10 mouse cellular contexts compared by ENCODE assay signal in the genomic region with DNA sequence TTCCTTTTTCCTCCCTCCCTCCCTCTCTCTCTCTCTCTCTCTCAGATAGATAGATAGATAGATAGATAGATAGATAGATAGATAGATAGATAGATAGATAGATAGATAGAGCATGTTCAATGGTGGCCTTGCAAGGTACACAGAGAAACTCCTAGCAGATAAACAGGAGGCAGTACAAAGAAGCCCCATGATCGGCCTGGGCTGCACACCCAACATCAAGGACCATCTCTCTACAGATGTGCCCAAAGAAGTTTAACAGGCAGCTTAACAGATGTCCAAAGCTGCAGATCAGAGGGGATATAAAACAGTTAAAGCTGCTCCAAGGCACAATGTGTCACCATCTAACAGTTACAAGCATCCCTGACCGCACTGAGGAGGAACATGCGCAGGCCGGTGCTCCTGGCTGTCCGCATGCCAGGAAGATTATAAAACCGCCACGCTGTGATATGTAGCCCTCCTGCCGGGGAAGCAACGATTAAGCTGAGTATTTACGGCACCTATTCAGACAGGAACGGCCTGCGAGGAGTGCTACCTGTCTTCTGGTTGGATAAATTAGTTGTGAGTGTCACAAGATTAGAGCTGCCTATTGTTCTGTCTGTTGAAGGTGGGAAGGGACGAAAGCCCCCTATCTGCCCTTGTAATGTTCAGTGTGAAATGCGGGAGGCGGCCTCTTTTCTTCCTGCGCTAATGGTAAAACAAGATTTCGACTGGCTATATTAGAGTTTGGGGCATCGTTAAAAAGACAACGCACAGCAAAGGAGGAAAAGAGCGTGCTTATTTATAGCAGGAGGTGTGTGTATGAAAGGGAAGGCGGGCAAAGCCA.
DNase-seq lines count a peak whose midpoint lies in the region; ATAC-seq and TF ChIP-seq lines count a peak whose summit lies in the region.
"Had no signal": no experiment of that assay in that cellular context is flagged by ENCODE, and none has a peak within 500 bp of the region (broad histone marks: within the 10 kb centered on the region; RNA-seq: fewer than 3 reads in every experiment).

No protein-coding gene starts in this region.

- H3K36me3 ChIP-seq in kidney, embryonic 14.5 days (ENCODE audit: control insufficient read depth, insufficient read depth, low read length): no peaks in the 10 kb centered on the region
- no peaks in the 10 kb centered on the region for H3K36me3 ChIP-seq in midbrain, postnatal 0 days (ENCODE audit: insufficient read depth, low read length)

- peak; percentile 17; the same call in 1 of the 2 replicates for TF ChIP-seq CTCF in midbrain, postnatal 0 days (IDR thresholded peaks at IDR 0.05)

- H3K9ac ChIP-seq in kidney, embryonic 14.5 days (ENCODE audit: low read depth, low read length): no peak overlapping the region
- 0 out of 2 replicates have a peak overlapping the region, but pooled peaks have one; percentile 33 for H3K9ac ChIP-seq in midbrain, postnatal 0 days (replicated peaks; ENCODE audit: low read length, poor library complexity, severe bottlenecking)

- DNase-seq in kidney, adult 18-20 months: no peak
- peak; percentile 29 for DNase-seq in embryo, embryonic 9.5 days (ENCODE audit: extremely low spot score)
- peak; percentile 40 for DNase-seq in forelimb bud, embryonic 11.5 days (ENCODE audit: low read depth, low spot score)
- DNase-seq in midbrain, postnatal 0 days (ENCODE audit: low spot score): peak; percentile 42
- DNase-seq in right cerebral cortex, postnatal 10 days (ENCODE audit: low spot score in 2 of 2): no peak
- no peak for DNase-seq in adipocyte (ENCODE audit: low spot score)
- no peak for DNase-seq in thymus, postnatal 10 days (ENCODE audit: low spot score in 2 of 2)
- DNase-seq: lung, adult 18-20 months; thymus, postnatal 36 days had no signal

- 0 out of 2 replicates have a peak overlapping the region, but pooled peaks have one; percentile 5 for H3K4me2 ChIP-seq in kidney, embryonic 14.5 days (replicated peaks; ENCODE audit: low read depth, low read length)
- H3K4me2 ChIP-seq in midbrain, postnatal 0 days (ENCODE audit: low read depth, low read length, poor library complexity, severe bottlenecking): peak overlapping the region; percentile 36

- no peak overlapping the region for H3K27ac ChIP-seq in kidney, embryonic 14.5 days (ENCODE audit: low read depth, low read length)
- peak overlapping the region; percentile 34; the same call in 1 of the 2 replicates for H3K27ac ChIP-seq in midbrain, postnatal 0 days (ENCODE audit: low read depth, low read length)

- WGBS in kidney, embryonic 14.5 days: 7% methylated on average over 21 of the region's 21 CpGs
- 17% methylated on average over 21 of the region's 21 CpGs for WGBS in midbrain, postnatal 0 days

- no peaks in the 10 kb centered on the region for H3K4me1 ChIP-seq in kidney, embryonic 14.5 days (ENCODE audit: control insufficient read depth, insufficient read depth, low read length)
- H3K4me1 ChIP-seq in midbrain, postnatal 0 days (ENCODE audit: insufficient read depth, low read length): peaks cover 5% of the 10 kb centered on the region; the same call in 1 of the 2 replicates

- H3K27me3 ChIP-seq in kidney, embryonic 14.5 days (ENCODE audit: control insufficient read depth, insufficient read depth, low read length): peaks cover 7% of the 10 kb centered on the region; the same call in 1 of the 2 replicates
- no peaks in the 10 kb centered on the region for H3K27me3 ChIP-seq in midbrain, postnatal 0 days (ENCODE audit: insufficient read depth, low read length)

- H3K4me3 ChIP-seq in kidney, embryonic 14.5 days (ENCODE audit: low read length): peak overlapping the region; percentile 6; the same call in 1 of the 2 replicates
- H3K4me3 ChIP-seq in midbrain, postnatal 0 days (ENCODE audit: low read depth, low read length): peak overlapping the region; percentile 2; the same call in 1 of the 2 replicates

- no peaks in the 10 kb centered on the region for H3K9me3 ChIP-seq in kidney, embryonic 14.5 days (ENCODE audit: control insufficient read depth, low read length)
- no peaks in the 10 kb centered on the region for H3K9me3 ChIP-seq in midbrain, postnatal 0 days (ENCODE audit: low read length)

- no peak for ATAC-seq in kidney, embryonic 14.5 days (ENCODE audit: low FRiP score, low TSS enrichment)
- no peak; the same call in 1 of the 2 replicates for ATAC-seq in midbrain, postnatal 0 days (ENCODE audit: low FRiP score)

Comparison
In these comparisons a context has a peak if more than half of its experiments do, and no peak if none do; other contexts are left out.
1. DNase-seq: peak in embryo, embryonic 9.5 days (single experiment), forelimb bud, embryonic 11.5 days (single experiment) and midbrain, postnatal 0 days (single experiment); none in kidney, adult 18-20 months (single experiment), right cerebral cortex, postnatal 10 days (0 of 2), adipocyte (single experiment) and thymus, postnatal 10 days (0 of 2).